Mouse (Mus musculus) CD4-positive, CD25-positive, alpha-beta regulatory T cell (primary cell): ENCODE results near the gene Fbxo8. TPM values are rescaled to one million over a fixed set of nuclear protein-coding genes. Genes with fewer than 3 reads are reported as not detected.

ENCODE experiments used
- polyA plus RNA-seq: library from polyadenylated mRNA; unstranded; fragments of 100-300 nt; shearing (Covaris generic); gene quantifications from one replicate; pipeline ENCODE4 v1.2.1, GENCODE M21; 2017

Fbxo8 gene
- polyA plus RNA-seq: 43.3 TPM

GRCm38 (mm10) chr8:56550558-56551360, at the start of gene Fbxo8, which contains the start of gene Cep44:
Fbxo8 (plus strand) TSS chr8:56551090.
Cep44 (minus strand) TSS chr8:56551047.

Other genes with a start within 250 kb of the Fbxo8 start
- 29.7 TPM for gene Cep44, start within 50 bp of the Fbxo8 start, polyA plus RNA-seq